Comparison of ENCODE assay signal across 16 mouse cellular contexts in genomic region chr10:41261218-41261617, GRCm38 (mm10). TPM values are rescaled to one million over a fixed set of nuclear protein-coding genes. Genes with fewer than 3 reads are reported as not detected.
"Had no signal": no experiment of that assay in that cellular context is flagged by ENCODE, and none has a peak within 500 bp of the region (broad histone marks: within the 10 kb centered on the region; RNA-seq: fewer than 3 reads in every experiment).

No protein-coding gene starts in this region.

- H3K4me2 ChIP-seq: limb, embryonic 12.5 days; midbrain, embryonic 13.5 days; neural tube, embryonic 15.5 days had no signal

- ATAC-seq: midbrain, embryonic 13.5 days had no signal

- H3K27me3 ChIP-seq: limb, embryonic 12.5 days; midbrain, embryonic 13.5 days; neural tube, embryonic 15.5 days had no signal

- H3K27ac ChIP-seq: kidney, postnatal 0 days; limb, embryonic 12.5 days; midbrain, embryonic 13.5 days; neural tube, embryonic 15.5 days; stomach, postnatal 0 days had no signal

- H3K4me3 ChIP-seq: limb, embryonic 12.5 days; midbrain, embryonic 13.5 days; myocyte; neural tube, embryonic 15.5 days had no signal

- H3K4me1 ChIP-seq: neural tube, embryonic 15.5 days had no signal

- H3K9ac ChIP-seq: limb, embryonic 12.5 days; midbrain, embryonic 13.5 days; neural tube, embryonic 15.5 days had no signal

- DNase-seq: kidney, adult 8-10 months; layer of hippocampus, adult 9-11 months; lung, adult 18-20 months; lung, postnatal 36 days; right cerebral cortex, adult 18-20 months; right cerebral cortex, postnatal 25 days; thymus, postnatal 4 days had no signal

- H3K9me3 ChIP-seq: limb, embryonic 12.5 days; midbrain, embryonic 13.5 days; neural tube, embryonic 15.5 days had no signal

RNA-seq across cellular contexts. Expression of gene Ak9, which starts 42.6 kb away (rescaled TPM):
- total RNA-seq: megakaryocyte progenitor cell, adult 5-6 weeks had no signal
- polyA plus RNA-seq: intestine, postnatal 0 days; myocyte; neural tube, embryonic 11.5 days; stomach, postnatal 0 days had no signal
